25 mouse cellular contexts compared by ENCODE assay signal in genomic region chr4:45604271-45604800, GRCm38 (mm10).
DNase-seq lines count a peak whose midpoint lies in the region; ATAC-seq and TF ChIP-seq lines count a peak whose summit lies in the region.
"Had no signal": no experiment of that assay in that cellular context is flagged by ENCODE, and none has a peak within 500 bp of the region (broad histone marks: within the 10 kb centered on the region; RNA-seq: fewer than 3 reads in every experiment).

No protein-coding gene starts in this region.

- no peaks in the 10 kb centered on the region for H3K27me3 ChIP-seq in hindbrain, postnatal 0 days (ENCODE audit: insufficient read depth, low read length)
- H3K27me3 ChIP-seq in hindbrain, embryonic 16.5 days (replicated peaks; ENCODE audit: control insufficient read depth, insufficient read depth, low read length): no peaks in the 10 kb centered on the region
- no peaks in the 10 kb centered on the region for H3K27me3 ChIP-seq in midbrain, postnatal 0 days (ENCODE audit: insufficient read depth, low read length)
- H3K27me3 ChIP-seq in midbrain, embryonic 11.5 days (ENCODE audit: control insufficient read depth, insufficient read depth, low read length): peaks cover 2% of the 10 kb centered on the region
- H3K27me3 ChIP-seq: CH12.LX; embryonic facial prominence, embryonic 12.5 days; forebrain, embryonic 13.5 days; forebrain, embryonic 15.5 days; Patski had no signal

- no peaks in the 10 kb centered on the region for H3K36me3 ChIP-seq in hindbrain, postnatal 0 days (ENCODE audit: insufficient read depth, low read length)
- no peaks in the 10 kb centered on the region for H3K36me3 ChIP-seq in hindbrain, embryonic 16.5 days (ENCODE audit: control insufficient read depth, insufficient read depth, low read length)
- H3K36me3 ChIP-seq in midbrain, postnatal 0 days (ENCODE audit: insufficient read depth, low read length): no peaks in the 10 kb centered on the region
- no peaks in the 10 kb centered on the region for H3K36me3 ChIP-seq in midbrain, embryonic 11.5 days (ENCODE audit: control insufficient read depth, insufficient read depth, low read length)
- H3K36me3 ChIP-seq: embryonic facial prominence, embryonic 10.5 days; embryonic facial prominence, embryonic 12.5 days; forebrain, embryonic 15.5 days; G1E had no signal

- no peaks in the 10 kb centered on the region for H3K4me1 ChIP-seq in hindbrain, postnatal 0 days (ENCODE audit: insufficient read depth, low read length)
- peaks cover 4% of the 10 kb centered on the region for H3K4me1 ChIP-seq in hindbrain, embryonic 16.5 days (ENCODE audit: control insufficient read depth, insufficient read depth, low read depth, low read length)
- 0 out of 2 replicates have a peak, but pooled peaks cover 3% of the 10 kb centered on the region for H3K4me1 ChIP-seq in midbrain, postnatal 0 days (ENCODE audit: insufficient read depth, low read length)
- H3K4me1 ChIP-seq in midbrain, embryonic 11.5 days (ENCODE audit: control insufficient read depth, insufficient read depth, low read length): peaks cover 10% of the 10 kb centered on the region
- H3K4me1 ChIP-seq: forebrain, embryonic 15.5 days had no signal

- no peaks in the 10 kb centered on the region for H3K9me3 ChIP-seq in hindbrain, postnatal 0 days (ENCODE audit: low read length)
- no peaks in the 10 kb centered on the region for H3K9me3 ChIP-seq in hindbrain, embryonic 16.5 days (ENCODE audit: control insufficient read depth, low read length)
- no peaks in the 10 kb centered on the region for H3K9me3 ChIP-seq in midbrain, postnatal 0 days (ENCODE audit: low read length)
- H3K9me3 ChIP-seq in midbrain, embryonic 11.5 days (ENCODE audit: control insufficient read depth, low read length): no peaks in the 10 kb centered on the region
- H3K9me3 ChIP-seq: embryonic facial prominence, embryonic 10.5 days; embryonic facial prominence, embryonic 12.5 days; forebrain, embryonic 13.5 days; forebrain, embryonic 15.5 days; G1E had no signal

- ATAC-seq in cerebellum, adult (ENCODE audit: insufficient number of reproducible peaks, low FRiP score, low TSS enrichment): no peak
- no peak for ATAC-seq in hindbrain, postnatal 0 days
- no peak; the same call in 1 of the 2 replicates for ATAC-seq in hindbrain, embryonic 16.5 days
- no peak for ATAC-seq in midbrain, postnatal 0 days (ENCODE audit: low FRiP score)
- no peak for ATAC-seq in midbrain, embryonic 11.5 days (ENCODE audit: low FRiP score)
- ATAC-seq: activated CD4-positive, CD25-positive, alpha-beta regulatory T cell, adult 4 months; CD4-positive, CD25-positive, alpha-beta regulatory T cell, adult 4 months; forebrain, embryonic 13.5 days; forebrain, embryonic 15.5 days; forebrain, postnatal 0 days; Patski had no signal

- TF ChIP-seq CTCF in hindbrain, postnatal 0 days (IDR thresholded peaks at IDR 0.05; ENCODE audit: low read depth): no peak
- no peak for TF ChIP-seq CTCF in midbrain, postnatal 0 days (IDR thresholded peaks at IDR 0.05)

- no peak overlapping the region for H3K9ac ChIP-seq in hindbrain, postnatal 0 days (replicated peaks; ENCODE audit: low read length)
- no peak overlapping the region for H3K9ac ChIP-seq in hindbrain, embryonic 16.5 days (ENCODE audit: low read depth, low read length)
- H3K9ac ChIP-seq in midbrain, postnatal 0 days (replicated peaks; ENCODE audit: low read length, poor library complexity, severe bottlenecking): no peak overlapping the region
- H3K9ac ChIP-seq in midbrain, embryonic 11.5 days (ENCODE audit: low read length): no peak overlapping the region
- H3K9ac ChIP-seq: embryonic facial prominence, embryonic 12.5 days; forebrain, embryonic 13.5 days; forebrain, embryonic 15.5 days; forebrain, postnatal 0 days had no signal

- H3K27ac ChIP-seq in hindbrain, postnatal 0 days: no peak overlapping the region
- H3K27ac ChIP-seq in hindbrain, embryonic 16.5 days (ENCODE audit: low read depth, low read length): no peak overlapping the region
- H3K27ac ChIP-seq in midbrain, postnatal 0 days (ENCODE audit: low read depth, low read length): no peak overlapping the region
- H3K27ac ChIP-seq in midbrain, embryonic 11.5 days (ENCODE audit: low read depth, low read length): no peak overlapping the region
- H3K27ac ChIP-seq: embryonic facial prominence, embryonic 10.5 days; embryonic facial prominence, embryonic 12.5 days; forebrain, embryonic 13.5 days; forebrain, embryonic 15.5 days had no signal

- DNase-seq in cerebellum, postnatal 10 days: peak; percentile 81 to 83
- peak; percentile 16 to 45 for DNase-seq in cerebellum, postnatal 25 days
- DNase-seq in cerebellum, adult 8-10 months: no peak
- DNase-seq in hindbrain, postnatal 0 days (ENCODE audit: low spot score): peak; percentile 56
- peak; percentile 54 for DNase-seq in midbrain, postnatal 0 days (ENCODE audit: low spot score)
- no peak for DNase-seq in midbrain, embryonic 11.5 days (ENCODE audit: low spot score, missing footprints)
- DNase-seq: adrenal gland, adult 8-10 months; adrenal gland, postnatal 14 days; adrenal gland, postnatal 36 days; B cell, adult 2 months; cerebellum, adult 11 months; cerebellum, adult 18-20 months; cerebellum, adult 9-11 months; forebrain, postnatal 0 days had no signal

- WGBS in hindbrain, postnatal 0 days: 63% methylated on average over 5 of the region's 5 CpGs
- WGBS in hindbrain, embryonic 16.5 days: 67% methylated on average over 5 of the region's 5 CpGs
- 32% methylated on average over 5 of the region's 5 CpGs for WGBS in midbrain, postnatal 0 days
- WGBS in midbrain, embryonic 11.5 days: 34% methylated on average over 5 of the region's 5 CpGs

- H3K4me2 ChIP-seq in hindbrain, postnatal 0 days (ENCODE audit: low read depth, low read length): no peak overlapping the region
- H3K4me2 ChIP-seq in hindbrain, embryonic 16.5 days (ENCODE audit: low read length): no peak overlapping the region
- no peak overlapping the region for H3K4me2 ChIP-seq in midbrain, postnatal 0 days (ENCODE audit: low read depth, low read length, poor library complexity, severe bottlenecking)
- H3K4me2 ChIP-seq in midbrain, embryonic 11.5 days: no peak overlapping the region
- H3K4me2 ChIP-seq: embryonic facial prominence, embryonic 12.5 days; forebrain, embryonic 13.5 days; forebrain, embryonic 15.5 days had no signal

- no peak overlapping the region for H3K4me3 ChIP-seq in hindbrain, postnatal 0 days (ENCODE audit: low read length)
- no peak overlapping the region for H3K4me3 ChIP-seq in hindbrain, embryonic 16.5 days (ENCODE audit: low read length)
- no peak overlapping the region for H3K4me3 ChIP-seq in midbrain, postnatal 0 days (ENCODE audit: low read depth, low read length)
- H3K4me3 ChIP-seq in midbrain, embryonic 11.5 days (ENCODE audit: low read depth, low read length): no peak overlapping the region
- H3K4me3 ChIP-seq: embryonic facial prominence, embryonic 10.5 days; embryonic facial prominence, embryonic 12.5 days; forebrain, embryonic 13.5 days; forebrain, embryonic 15.5 days had no signal

Comparison
In these comparisons a context has a peak if more than half of its experiments do, and no peak if none do; other contexts are left out.
1. DNase-seq: peak in cerebellum, postnatal 10 days (2 of 2), cerebellum, postnatal 25 days (2 of 2), hindbrain, postnatal 0 days (single experiment) and midbrain, postnatal 0 days (single experiment); none in cerebellum, adult 8-10 months (single experiment) and midbrain, embryonic 11.5 days (single experiment).